ENCODE assay signal across 30 mouse cellular contexts in genomic region chr7:102011855-102012254, GRCm38 (mm10). TPM values are rescaled to one million over a fixed set of nuclear protein-coding genes. Genes with fewer than 3 reads are reported as not detected.
DNase-seq lines count a peak whose midpoint lies in the region; ATAC-seq and TF ChIP-seq lines count a peak whose summit lies in the region.
"Had no signal": no experiment of that assay in that cellular context is flagged by ENCODE, and none has a peak within 500 bp of the region (broad histone marks: within the 10 kb centered on the region; RNA-seq: fewer than 3 reads in every experiment).

No protein-coding gene starts in this region.

- H3K4me2 ChIP-seq in forebrain, embryonic 16.5 days (ENCODE audit: low read length), result no peak overlapping the region
- H3K4me2 ChIP-seq in forebrain, embryonic 14.5 days (ENCODE audit: low read length), result no peak overlapping the region
- no peak overlapping the region for H3K4me2 ChIP-seq in heart, postnatal 0 days (ENCODE audit: low read depth, low read length)
- H3K4me2 ChIP-seq: embryonic facial prominence, embryonic 15.5 days; heart, embryonic 11.5 days; hindbrain, embryonic 15.5 days; limb, embryonic 13.5 days; liver, embryonic 11.5 days; lung, embryonic 15.5 days; neural tube, embryonic 12.5 days had no signal

- intact Hi-C loops in heart, adult 2 months (cut with DNase I), result no loop called here
- intact Hi-C loops in left cerebral cortex, adult 2 months (cut with DNase I), result no loop called here

- H3K4me1 ChIP-seq in forebrain, embryonic 16.5 days (replicated peaks; ENCODE audit: control insufficient read depth, insufficient read depth, low read length), result no peaks in the 10 kb centered on the region
- no peaks in the 10 kb centered on the region for H3K4me1 ChIP-seq in forebrain, embryonic 14.5 days (ENCODE audit: control insufficient read depth, insufficient read depth, low read length)
- no peaks in the 10 kb centered on the region for H3K4me1 ChIP-seq in heart, postnatal 0 days (ENCODE audit: control insufficient read depth, insufficient read depth)
- peaks cover 2% of the 10 kb centered on the region for H3K4me1 ChIP-seq in heart, adult 2 months (ENCODE audit: control insufficient read depth, insufficient read depth, low read length)
- H3K4me1 ChIP-seq: embryonic facial prominence, embryonic 10.5 days; embryonic facial prominence, embryonic 15.5 days; hindbrain, embryonic 10.5 days; hindbrain, embryonic 15.5 days; limb, embryonic 13.5 days; lung, embryonic 15.5 days; midbrain, embryonic 10.5 days; neural tube, embryonic 12.5 days had no signal

- TF ChIP-seq EP300 in heart, postnatal 0 days (IDR thresholded peaks at IDR 0.05; ENCODE audit: low read depth), result no peak
- TF ChIP-seq EP300 in heart, adult 2 months (IDR thresholded peaks at IDR 0.05; ENCODE audit: insufficient read depth, low read depth, low read length), result no peak

- no peak for TF ChIP-seq CTCF in heart, postnatal 0 days (IDR thresholded peaks at IDR 0.05; ENCODE audit: low read depth)
- no peak for TF ChIP-seq CTCF in heart, adult 2 months (IDR thresholded peaks at IDR 0.05)
- no peak for TF ChIP-seq CTCF in left cerebral cortex, adult 2 months (IDR thresholded peaks at IDR 0.05)

- no peaks in the 10 kb centered on the region for H3K79me2 ChIP-seq in heart, adult 2 months (replicated peaks; ENCODE audit: control insufficient read depth, insufficient read depth, low read length)

- peak; percentile 35 for DNase-seq in cerebellum, adult 11 months
- no peak for DNase-seq in cerebellum, adult 8-10 months
- no peak for DNase-seq in forebrain, embryonic 14.5 days (ENCODE audit: low spot score)
- DNase-seq in heart, postnatal 0 days (ENCODE audit: low spot score), result no peak
- no peak for DNase-seq in heart, adult 2 months
- peak; percentile 48 to 61 for DNase-seq in cerebellum, postnatal 25 days
- DNase-seq in left cerebral cortex, adult 2 months (ENCODE audit: extremely low spot score in 1 of 2, low spot score in 2 of 2), result no peak
- DNase-seq: adrenal gland, postnatal 25 days; gastrocnemius, postnatal 14 days; heart, adult 11 months; heart, postnatal 10 days; kidney, adult 11 months; kidney, postnatal 14 days; thymus, adult 2 months; thymus, postnatal 36 days had no signal

- no peaks in the 10 kb centered on the region for H3K9me3 ChIP-seq in forebrain, embryonic 16.5 days (ENCODE audit: control insufficient read depth, low read length)
- no peaks in the 10 kb centered on the region for H3K9me3 ChIP-seq in forebrain, embryonic 14.5 days (replicated peaks; ENCODE audit: control insufficient read depth, low read length)
- H3K9me3 ChIP-seq in heart, postnatal 0 days (replicated peaks; ENCODE audit: control insufficient read depth, low read length), result no peaks in the 10 kb centered on the region
- H3K9me3 ChIP-seq: embryonic facial prominence, embryonic 10.5 days; embryonic facial prominence, embryonic 15.5 days; G1E; hindbrain, embryonic 10.5 days; hindbrain, embryonic 15.5 days; limb, embryonic 13.5 days; lung, embryonic 15.5 days; midbrain, embryonic 10.5 days; neural tube, embryonic 12.5 days had no signal

- H3K4me3 ChIP-seq in forebrain, embryonic 16.5 days (replicated peaks; ENCODE audit: low read length), result no peak overlapping the region
- no peak overlapping the region for H3K4me3 ChIP-seq in forebrain, embryonic 14.5 days (ENCODE audit: low read depth, low read length)
- H3K4me3 ChIP-seq in heart, postnatal 0 days (ENCODE audit: low read depth, low read length), result no peak overlapping the region
- H3K4me3 ChIP-seq in heart, adult 2 months, result no peak overlapping the region
- no peak overlapping the region for H3K4me3 ChIP-seq in left cerebral cortex, adult 2 months
- H3K4me3 ChIP-seq: embryonic facial prominence, embryonic 10.5 days; embryonic facial prominence, embryonic 15.5 days; hindbrain, embryonic 10.5 days; hindbrain, embryonic 15.5 days; limb, embryonic 13.5 days; lung, embryonic 15.5 days; midbrain, embryonic 10.5 days; neural tube, embryonic 12.5 days had no signal

- no peaks in the 10 kb centered on the region for H3K27me3 ChIP-seq in forebrain, embryonic 16.5 days (replicated peaks; ENCODE audit: control insufficient read depth, insufficient read depth, low read length)
- no peaks in the 10 kb centered on the region for H3K27me3 ChIP-seq in forebrain, embryonic 14.5 days (replicated peaks; ENCODE audit: control insufficient read depth, insufficient read depth, low read length)
- H3K27me3 ChIP-seq in heart, postnatal 0 days (ENCODE audit: control insufficient read depth, insufficient read depth, low read length), result no peaks in the 10 kb centered on the region
- no peaks in the 10 kb centered on the region for H3K27me3 ChIP-seq in heart, adult 2 months (ENCODE audit: control insufficient read depth, insufficient read depth, low read length)
- H3K27me3 ChIP-seq: embryonic facial prominence, embryonic 15.5 days; hindbrain, embryonic 15.5 days; limb, embryonic 13.5 days; lung, embryonic 15.5 days; neural tube, embryonic 12.5 days; Patski had no signal

- H3K36me3 ChIP-seq in forebrain, embryonic 16.5 days (ENCODE audit: control insufficient read depth, insufficient read depth), result peaks cover 80% of the 10 kb centered on the region
- H3K36me3 ChIP-seq in forebrain, embryonic 14.5 days (ENCODE audit: control insufficient read depth, insufficient read depth, low read length), result peaks cover 97% of the 10 kb centered on the region
- H3K36me3 ChIP-seq in heart, postnatal 0 days (replicated peaks; ENCODE audit: control insufficient read depth, insufficient read depth, low read length), result peaks cover 100% of the 10 kb centered on the region
- H3K36me3 ChIP-seq in heart, adult 2 months (ENCODE audit: control insufficient read depth, insufficient read depth, low read length), result peaks cover 11% of the 10 kb centered on the region

- WGBS in forebrain, embryonic 16.5 days, result 95% methylated on average over 9 of the region's 9 CpGs
- WGBS in forebrain, embryonic 14.5 days, result 93% methylated on average over 9 of the region's 9 CpGs
- WGBS in heart, postnatal 0 days, result 96% methylated on average over 9 of the region's 9 CpGs
- 85% methylated on average over 9 of the region's 9 CpGs for WGBS in heart, adult 2 months

- ATAC-seq in forebrain, embryonic 16.5 days, result no peak; the same call in 1 of the 2 replicates
- ATAC-seq in forebrain, embryonic 14.5 days, result no peak
- ATAC-seq in heart, postnatal 0 days (ENCODE audit: insufficient read depth, low read depth), result no peak
- ATAC-seq: inflammation-experienced regulatory T-cells, adult 6 months; midbrain, embryonic 16.5 days; Patski had no signal

- H3K27ac ChIP-seq in forebrain, embryonic 16.5 days (ENCODE audit: low read length), result 0 out of 2 replicates have a peak overlapping the region, but pooled peaks have one; percentile 18
- no peak overlapping the region for H3K27ac ChIP-seq in forebrain, embryonic 14.5 days (ENCODE audit: low read depth, low read length)
- 0 out of 2 replicates have a peak overlapping the region, but pooled peaks have one; percentile 15 for H3K27ac ChIP-seq in heart, postnatal 0 days (ENCODE audit: low read depth)
- H3K27ac ChIP-seq in heart, adult 2 months, result no peak overlapping the region
- no peak overlapping the region for H3K27ac ChIP-seq in left cerebral cortex, adult 2 months
- H3K27ac ChIP-seq: embryonic facial prominence, embryonic 10.5 days; embryonic facial prominence, embryonic 15.5 days; hindbrain, embryonic 10.5 days; hindbrain, embryonic 15.5 days; limb, embryonic 13.5 days; lung, embryonic 15.5 days; midbrain, embryonic 10.5 days; neural tube, embryonic 12.5 days had no signal

- H3K9ac ChIP-seq in forebrain, embryonic 16.5 days (replicated peaks; ENCODE audit: low read depth, low read length), result no peak overlapping the region
- H3K9ac ChIP-seq in forebrain, embryonic 14.5 days (ENCODE audit: low read length), result no peak overlapping the region
- H3K9ac ChIP-seq in heart, postnatal 0 days (replicated peaks; ENCODE audit: low read depth, low read length), result no peak overlapping the region
- no peak overlapping the region for H3K9ac ChIP-seq in heart, adult 2 months (ENCODE audit: low read depth, low read length)
- H3K9ac ChIP-seq: embryonic facial prominence, embryonic 15.5 days; hindbrain, embryonic 15.5 days; limb, embryonic 13.5 days; lung, embryonic 15.5 days; neural tube, embryonic 12.5 days had no signal

- no peak for TF ChIP-seq POLR2A in heart, adult 2 months (IDR thresholded peaks at IDR 0.05; ENCODE audit: insufficient read depth, low read depth, low read length)

RNA-seq across cellular contexts. Expression of gene Il18bp, which starts 6.6 kb away (rescaled TPM):
- 3.5 and 5.0 TPM in 2 replicates for polyA plus RNA-seq in forebrain, embryonic 16.5 days (2015; fragmentation: Nextera tagmentation; extraction: Ambion mirVana)
- polyA plus RNA-seq in forebrain, embryonic 14.5 days (2014; fragmentation: Nextera tagmentation; extraction: Ambion mirVana), result 2.0 and 2.9 TPM in 2 replicates
- 0.76 and 4.6 TPM in 2 replicates for total RNA-seq in heart, postnatal 0 days (2014; rRNA removed; ENCODE audit: low replicate concordance)
- 2.3 and 2.4 TPM in 2 replicates for polyA plus RNA-seq in heart, postnatal 0 days (2015; fragmentation: Nextera tagmentation; extraction: Ambion mirVana)
- total RNA-seq in heart, adult 2 months (2021), result 10 to 100 TPM in 1 of 2 experiments, 1 to 10 TPM in 1; 8.6 to 12.3 TPM
- polyA plus RNA-seq in heart, adult 2 months (2012; rRNA removed), result 14.4 and 21.8 TPM in 2 replicates
- total RNA-seq in left cerebral cortex, adult 2 months (2021), result 10 to 100 TPM in 1 of 2 experiments, 1 to 10 TPM in 1; 8.5 to 10.2 TPM

RNA-seq across cellular contexts. Expression of gene Rnf121, which starts 53.4 kb away (rescaled TPM):
- 36.3 TPM in 2 replicates for polyA plus RNA-seq in forebrain, embryonic 16.5 days (2015; fragmentation: Nextera tagmentation; extraction: Ambion mirVana)
- 33.9 and 35.2 TPM in 2 replicates for polyA plus RNA-seq in forebrain, embryonic 14.5 days (2014; fragmentation: Nextera tagmentation; extraction: Ambion mirVana)
- 7.7 and 18.2 TPM in 2 replicates for total RNA-seq in heart, postnatal 0 days (2014; rRNA removed; ENCODE audit: low replicate concordance)
- 10.7 and 12.7 TPM in 2 replicates for polyA plus RNA-seq in heart, postnatal 0 days (2015; fragmentation: Nextera tagmentation; extraction: Ambion mirVana)
- total RNA-seq in heart, adult 2 months (2021), result 10 to 100 TPM; 20.7 to 23.9 TPM
- polyA plus RNA-seq in heart, adult 2 months (2012; rRNA removed), result 21.3 and 33.9 TPM in 2 replicates
- total RNA-seq in left cerebral cortex, adult 2 months (2021), result 10 to 100 TPM; 51.1 to 53.9 TPM

RNA-seq across cellular contexts. Expression of gene Xndc1, which starts 53.5 kb away (rescaled TPM):
- polyA plus RNA-seq in forebrain, embryonic 16.5 days (2015; fragmentation: Nextera tagmentation; extraction: Ambion mirVana), result 34.8 and 41.2 TPM in 2 replicates
- 19.0 and 23.5 TPM in 2 replicates for polyA plus RNA-seq in forebrain, embryonic 14.5 days (2014; fragmentation: Nextera tagmentation; extraction: Ambion mirVana)
- 13.1 and 13.8 TPM in 2 replicates for total RNA-seq in heart, postnatal 0 days (2014; rRNA removed; ENCODE audit: low replicate concordance)
- 7.7 and 7.8 TPM in 2 replicates for polyA plus RNA-seq in heart, postnatal 0 days (2015; fragmentation: Nextera tagmentation; extraction: Ambion mirVana)
- 1 to 10 TPM; 5.7 to 6.5 TPM for total RNA-seq in heart, adult 2 months (2021)
- polyA plus RNA-seq in heart, adult 2 months (2012; rRNA removed), result 11.2 and 18.6 TPM in 2 replicates
- 10 to 100 TPM; 25.6 to 28.2 TPM for total RNA-seq in left cerebral cortex, adult 2 months (2021)

RNA-seq across cellular contexts. Expression of gene Xntrpc, which starts 53.7 kb away (rescaled TPM):
- 1.3 and 1.7 TPM in 2 replicates for polyA plus RNA-seq in forebrain, embryonic 16.5 days (2015; fragmentation: Nextera tagmentation; extraction: Ambion mirVana)
- polyA plus RNA-seq in forebrain, embryonic 14.5 days (2014; fragmentation: Nextera tagmentation; extraction: Ambion mirVana), result 0.99 and 1.3 TPM in 2 replicates
- total RNA-seq in heart, postnatal 0 days (2014; rRNA removed; ENCODE audit: low replicate concordance), result not detected in 2 replicates
- polyA plus RNA-seq in heart, postnatal 0 days (2015; fragmentation: Nextera tagmentation; extraction: Ambion mirVana), result 0.25 and 0.31 TPM in 2 replicates
- total RNA-seq in heart, adult 2 months (2021), result under 1 TPM; 0.81 to 0.98 TPM
- polyA plus RNA-seq in heart, adult 2 months (2012; rRNA removed), result 1.2 and 2.4 TPM in 2 replicates
- 1 to 10 TPM; 2.6 to 3.0 TPM for total RNA-seq in left cerebral cortex, adult 2 months (2021)

Comparison
In these comparisons a context has a peak if more than half of its experiments do, and no peak if none do; other contexts are left out.
1. DNase-seq: peak in cerebellum, adult 11 months (single experiment) and cerebellum, postnatal 25 days (2 of 2); none in cerebellum, adult 8-10 months (single experiment), forebrain, embryonic 14.5 days (single experiment), heart, postnatal 0 days (single experiment), heart, adult 2 months (0 of 2) and left cerebral cortex, adult 2 months (0 of 2).
2. H3K27ac ChIP-seq: peak in forebrain, embryonic 16.5 days (single experiment) and heart, postnatal 0 days (single experiment); none in forebrain, embryonic 14.5 days (single experiment), heart, adult 2 months (single experiment) and left cerebral cortex, adult 2 months (single experiment).